19 mouse cellular contexts compared by ENCODE assay signal in the genomic region with DNA sequence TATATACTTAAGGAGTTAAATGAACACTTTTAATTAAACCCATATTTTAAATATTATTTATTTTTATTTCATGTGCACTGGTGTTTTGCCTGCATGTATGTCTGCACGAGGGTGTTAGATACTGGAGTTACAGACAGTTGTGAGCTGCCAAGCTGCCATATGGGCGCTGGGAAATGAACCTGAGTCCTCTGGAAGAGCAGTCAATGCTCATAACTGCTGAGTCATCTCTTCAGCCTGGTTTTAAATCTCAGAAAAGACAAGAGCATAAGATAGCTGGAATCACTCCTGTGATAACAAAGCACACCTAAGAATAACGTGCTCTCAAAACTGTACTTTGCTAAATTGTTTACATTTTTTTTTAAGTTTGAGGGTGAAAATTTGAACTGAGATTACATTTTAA.
DNase-seq lines count a peak whose midpoint lies in the region; ATAC-seq and TF ChIP-seq lines count a peak whose summit lies in the region.
"Had no signal": no experiment of that assay in that cellular context is flagged by ENCODE, and none has a peak within 500 bp of the region (broad histone marks: within the 10 kb centered on the region; RNA-seq: fewer than 3 reads in every experiment).

No protein-coding gene starts in this region.

- WGBS in hindbrain, postnatal 0 days, result 65% methylated on average over 3 of the region's 3 CpGs
- WGBS in hindbrain, embryonic 14.5 days, result 81% methylated on average over 3 of the region's 3 CpGs

- no peaks in the 10 kb centered on the region for H3K36me3 ChIP-seq in hindbrain, postnatal 0 days (ENCODE audit: insufficient read depth, low read length)
- no peaks in the 10 kb centered on the region for H3K36me3 ChIP-seq in hindbrain, embryonic 14.5 days (replicated peaks; ENCODE audit: control insufficient read depth, insufficient read depth)
- H3K36me3 ChIP-seq: embryonic facial prominence, embryonic 13.5 days; heart, embryonic 12.5 days; hindbrain, embryonic 15.5 days had no signal

- no peak for TF ChIP-seq POLR2A in brain, embryonic 14.5 days (IDR thresholded peaks at IDR 0.05; ENCODE audit: borderline replicate concordance, extremely low read depth, insufficient read depth, insufficient read length, poor library complexity, severe bottlenecking)

- no peak overlapping the region for H3K4me2 ChIP-seq in hindbrain, postnatal 0 days (ENCODE audit: low read depth, low read length)
- no peak overlapping the region for H3K4me2 ChIP-seq in hindbrain, embryonic 14.5 days (replicated peaks)
- H3K4me2 ChIP-seq: embryonic facial prominence, embryonic 13.5 days; forebrain, embryonic 13.5 days; heart, embryonic 12.5 days; hindbrain, embryonic 15.5 days had no signal

- no peak overlapping the region for H3K9ac ChIP-seq in hindbrain, postnatal 0 days (replicated peaks; ENCODE audit: low read length)
- H3K9ac ChIP-seq in hindbrain, embryonic 14.5 days, result no peak overlapping the region
- H3K9ac ChIP-seq: embryonic facial prominence, embryonic 13.5 days; forebrain, embryonic 13.5 days; heart, embryonic 12.5 days; hindbrain, embryonic 15.5 days had no signal

- no peak for ATAC-seq in hindbrain, postnatal 0 days
- ATAC-seq in hindbrain, embryonic 14.5 days (ENCODE audit: low FRiP score), result no peak
- no peak for ATAC-seq in activated CD4-positive, CD25-positive, alpha-beta regulatory T cell, adult 4 months
- ATAC-seq: forebrain, embryonic 13.5 days; inflammation-experienced regulatory T-cells, adult 6 months; intestine, postnatal 0 days had no signal

- H3K4me1 ChIP-seq in hindbrain, postnatal 0 days (ENCODE audit: insufficient read depth, low read length), result no peaks in the 10 kb centered on the region
- no peaks in the 10 kb centered on the region; the same call in 1 of the 2 replicates for H3K4me1 ChIP-seq in hindbrain, embryonic 14.5 days (replicated peaks; ENCODE audit: control insufficient read depth, insufficient read depth, low read length)
- H3K4me1 ChIP-seq: embryonic facial prominence, embryonic 13.5 days; forebrain, embryonic 13.5 days; heart, embryonic 12.5 days; hindbrain, embryonic 10.5 days; hindbrain, embryonic 15.5 days had no signal

- no peaks in the 10 kb centered on the region for H3K9me3 ChIP-seq in hindbrain, postnatal 0 days (ENCODE audit: low read length)
- H3K9me3 ChIP-seq in hindbrain, embryonic 14.5 days (ENCODE audit: control insufficient read depth, low read length), result no peaks in the 10 kb centered on the region
- H3K9me3 ChIP-seq: embryonic facial prominence, embryonic 13.5 days; forebrain, embryonic 13.5 days; heart, embryonic 12.5 days; hindbrain, embryonic 10.5 days; hindbrain, embryonic 15.5 days had no signal

- H3K27me3 ChIP-seq in hindbrain, postnatal 0 days (ENCODE audit: insufficient read depth, low read length), result no peaks in the 10 kb centered on the region
- no peaks in the 10 kb centered on the region for H3K27me3 ChIP-seq in hindbrain, embryonic 14.5 days (ENCODE audit: control insufficient read depth, insufficient read depth, low read length)
- H3K27me3 ChIP-seq: embryonic facial prominence, embryonic 13.5 days; forebrain, embryonic 13.5 days; heart, embryonic 12.5 days; hindbrain, embryonic 15.5 days had no signal

- no peak overlapping the region for H3K27ac ChIP-seq in hindbrain, postnatal 0 days
- H3K27ac ChIP-seq in hindbrain, embryonic 14.5 days, result no peak overlapping the region
- H3K27ac ChIP-seq: embryonic facial prominence, embryonic 13.5 days; forebrain, embryonic 13.5 days; gastrocnemius, adult 2 months; hindbrain, embryonic 10.5 days; hindbrain, embryonic 15.5 days had no signal

- peak; percentile 28 to 55 for DNase-seq in cerebellum, postnatal 10 days
- no peak for DNase-seq in cerebellum, adult 11 months
- DNase-seq in hindbrain, postnatal 0 days (ENCODE audit: low spot score), result peak; percentile 45
- DNase-seq in hindbrain, embryonic 14.5 days (ENCODE audit: low spot score), result no peak
- peak; percentile 19 for DNase-seq in retina, postnatal 1 day
- no peak for DNase-seq in retina, embryonic 14.5 days (ENCODE audit: low spot score)
- peak; percentile 77 for DNase-seq in brain, embryonic 14.5 days (ENCODE audit: low read depth)
- DNase-seq: adrenal gland, postnatal 25 days; gastrocnemius, adult 2 months; gastrocnemius, postnatal 25 days; kidney, adult 8-10 months had no signal

- TF ChIP-seq CTCF in hindbrain, postnatal 0 days (IDR thresholded peaks at IDR 0.05; ENCODE audit: low read depth), result no peak
- TF ChIP-seq CTCF in brain, embryonic 14.5 days (IDR thresholded peaks at IDR 0.05; ENCODE audit: borderline replicate concordance, extremely low read depth, insufficient read depth, insufficient read length), result no peak

- H3K4me3 ChIP-seq in hindbrain, postnatal 0 days (ENCODE audit: low read length), result no peak overlapping the region
- no peak overlapping the region for H3K4me3 ChIP-seq in hindbrain, embryonic 14.5 days (replicated peaks; ENCODE audit: low read length)
- H3K4me3 ChIP-seq: embryonic facial prominence, embryonic 13.5 days; forebrain, embryonic 13.5 days; gastrocnemius, adult 2 months; heart, embryonic 12.5 days; hindbrain, embryonic 10.5 days; hindbrain, embryonic 15.5 days had no signal

Comparison
In these comparisons a context has a peak if more than half of its experiments do, and no peak if none do; other contexts are left out.
1. DNase-seq: peak in cerebellum, postnatal 10 days (2 of 2), hindbrain, postnatal 0 days (single experiment), retina, postnatal 1 day (single experiment) and brain, embryonic 14.5 days (single experiment); none in cerebellum, adult 11 months (single experiment), hindbrain, embryonic 14.5 days (single experiment) and retina, embryonic 14.5 days (single experiment).